Mouse (Mus musculus) intestine, embryonic 14.5 days (tissue): Measurements from ENCODE around the gene B4galt5. TPM values are rescaled to one million over a fixed set of nuclear protein-coding genes. Genes with fewer than 3 reads are reported as not detected.
A peak's percentile ranks its signal among the peaks of the same experiment; 100 is the strongest.

Experiments used
- ATAC-seq: fragments of 200-750 bp; cut with Nextera tagmentation; replicated peaks from 2 replicates; pipeline ENCODE4 v1.8.0; 2017; ENCODE audit warnings: low read depth, moderate number of reproducible peaks, moderate TSS enrichment, moderate library complexity; ENCODE audit not compliant: low FRiP score, low TSS enrichment
- DNase-seq: peaks from one replicate; pipeline ENCODE4 v3.0.0-alpha.2; 2018; ENCODE audit warnings: low spot score
- H3K27ac ChIP-seq: fragments of 300-500 bp; sonication (generic); 2 replicates; pipeline ENCODE4 v1.5.1; 2014; ENCODE audit warnings: low read depth, mild to moderate bottlenecking, control low read depth
- H3K27me3 ChIP-seq: fragments of 300-500 bp; sonication (generic); replicated peaks from 2 replicates; pipeline ENCODE4 v1.6.1; 2014; ENCODE audit warnings: low read length, control low read depth; ENCODE audit not compliant: control insufficient read depth, insufficient read depth
- H3K36me3 ChIP-seq: fragments of 300-500 bp; sonication (generic); 2 replicates; pipeline ENCODE4 v1.6.1; 2014; ENCODE audit warnings: low read length, control low read depth; ENCODE audit not compliant: control insufficient read depth, insufficient read depth
- H3K4me1 ChIP-seq: fragments of 300-500 bp; sonication (generic); replicated peaks from 2 replicates; pipeline ENCODE4 v1.6.1; 2014; ENCODE audit warnings: low read length, control low read depth, mixed read lengths; ENCODE audit not compliant: control insufficient read depth, insufficient read depth
- H3K4me2 ChIP-seq: fragments of 300-500 bp; sonication (generic); 2 replicates; pipeline ENCODE4 v1.6.1; 2014; ENCODE audit warnings: low read length
- H3K4me3 ChIP-seq: fragments of 300-500 bp; sonication (generic); 2 replicates; pipeline ENCODE4 v1.5.1; 2014; ENCODE audit warnings: low read depth, low read length, control low read depth, mixed read lengths
- H3K9ac ChIP-seq: fragments of 300-500 bp; sonication (generic); 2 replicates; pipeline ENCODE4 v1.6.1; 2014; ENCODE audit warnings: mild to moderate bottlenecking, low read length
- H3K9me3 ChIP-seq: fragments of 300-500 bp; sonication (generic); 2 replicates; pipeline ENCODE4 v1.6.1; 2016; ENCODE audit warnings: low read length, control low read depth; ENCODE audit not compliant: control insufficient read depth
- WGBS: fragments of 180-500 bp; shearing (Covaris S2); extraction: QIAGEN DNeasy Blood & Tissue Kit; methylation state at CpG from one replicate; pipeline ENCODE4 v1.1.7; 2014; 5-methylcytosine and 5-hydroxymethylcytosine counted together
- polyA plus RNA-seq: library from polyadenylated mRNA; unstranded; fragments of >200 nt; fragmentation: Nextera tagmentation; extraction: Ambion mirVana; gene quantifications from 2 replicates; pipeline ENCODE4 v1.2.1, GENCODE M21; 2014

Gene B4galt5
- polyA plus RNA-seq, 1 experiment from 2014 or later: 10.6 TPM

DNA sequence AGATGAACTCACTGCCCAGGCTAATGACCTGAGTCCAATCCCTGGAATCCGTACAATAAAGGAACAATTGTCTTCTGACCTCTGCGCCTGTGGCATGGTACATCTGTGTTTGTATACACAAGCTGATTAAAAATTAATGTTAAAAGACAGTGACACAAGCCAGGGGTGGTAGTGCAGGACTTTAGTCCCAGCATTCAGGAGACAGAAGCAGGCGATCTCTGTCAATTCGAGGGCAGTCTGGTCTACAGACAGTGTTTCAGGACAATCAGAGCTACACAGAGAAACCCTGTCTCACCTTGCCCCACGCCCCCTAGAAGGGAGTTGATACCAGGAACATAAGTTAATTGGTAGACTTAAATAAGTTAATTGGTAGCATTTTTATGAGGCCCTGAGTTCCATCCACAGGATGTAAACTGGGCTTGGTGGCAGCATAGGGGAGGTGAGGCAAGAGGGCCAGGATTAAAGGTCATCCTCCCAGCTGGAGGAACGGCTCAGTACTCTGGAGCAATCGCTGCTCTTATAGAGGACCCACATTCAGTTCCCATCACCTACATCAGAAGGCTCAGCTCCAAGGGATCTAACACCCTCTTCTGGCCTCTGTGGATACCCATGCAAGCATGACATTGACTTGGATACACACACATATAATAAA lies 16.5 kb downstream of the B4galt5 start:
- no peak for ATAC-seq
- H3K36me3 ChIP-seq: no peaks in the 10 kb centered on the region
- 54% methylated on average over 7 of the region's 7 CpGs for WGBS

DNA sequence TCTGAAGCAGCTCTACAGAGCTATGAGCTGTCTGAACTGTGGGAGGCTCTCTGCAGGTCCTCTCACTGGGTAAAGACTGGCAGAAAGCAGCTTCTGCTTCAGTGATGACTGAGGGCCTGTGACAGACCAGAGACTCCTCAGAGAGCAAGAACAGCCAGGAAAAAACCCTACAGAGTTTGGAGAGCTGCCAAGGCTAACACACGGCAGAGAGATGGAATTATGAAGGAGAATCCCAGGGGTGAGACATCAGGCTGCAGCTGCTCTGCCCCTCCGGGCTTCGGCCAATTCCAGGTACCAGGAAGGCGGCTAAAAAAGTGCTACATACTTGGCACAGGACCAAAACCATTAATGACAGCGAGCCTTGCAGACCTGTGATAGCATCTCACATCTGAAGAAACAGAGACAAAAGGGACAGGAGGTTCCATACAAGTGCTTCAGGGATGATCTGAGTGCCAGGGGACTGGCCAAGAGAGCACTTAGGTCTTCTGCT lies 17.5 kb downstream of the B4galt5 start:
- H3K9ac ChIP-seq: no peak overlapping the region
- H3K4me2 ChIP-seq: no peak overlapping the region
- DNase-seq: peak; percentile 71
- no peak overlapping the region for H3K4me3 ChIP-seq
- H3K27ac ChIP-seq: peak overlapping the region; percentile 41; the same call in 1 of the 2 replicates
- no peaks in the 10 kb centered on the region for H3K9me3 ChIP-seq
- ATAC-seq: no peak
- WGBS: 14% methylated on average over 5 of the region's 5 CpGs
- H3K27me3 ChIP-seq: no peaks in the 10 kb centered on the region
- peaks cover 37% of the 10 kb centered on the region for H3K4me1 ChIP-seq
- H3K36me3 ChIP-seq: no peaks in the 10 kb centered on the region

More for the DNA sequence above, 16.5 kb downstream of the B4galt5 start:
- Histone ChIP-seq H3K4me1 (peaks cover 45% of the 10 kb centered on the region), H3K27me3 (no peaks in the 10 kb centered on the region), H3K4me3 (no peak overlapping the region), H3K27ac (no peak overlapping the region), H3K9me3 (no peaks in the 10 kb centered on the region), H3K4me2 (no peak overlapping the region), H3K9ac (no peak overlapping the region)
- DNase-seq: no peak

DNA sequence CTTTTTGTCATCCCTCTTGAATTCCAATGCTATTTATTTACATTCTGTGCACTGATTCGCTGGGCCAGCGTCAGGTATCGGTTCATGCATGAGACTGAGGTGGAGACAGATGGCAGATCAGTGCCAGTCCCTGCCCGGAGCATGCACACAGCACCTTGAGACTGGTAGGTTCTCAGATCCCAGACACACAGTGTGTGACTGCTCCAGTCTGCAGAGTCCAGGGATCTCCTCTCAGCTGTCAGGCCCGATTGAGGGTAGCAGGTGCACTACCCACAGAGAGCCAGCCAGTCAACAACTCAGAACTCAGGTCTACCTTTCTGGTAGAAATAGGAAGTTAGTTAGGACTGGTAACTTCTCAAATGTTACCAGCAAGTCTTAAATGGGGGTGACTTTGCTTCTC lies 18.4 kb downstream of the B4galt5 start:
- no peak overlapping the region for H3K9ac ChIP-seq
- 80% methylated on average over 5 of the region's 5 CpGs for WGBS
- H3K36me3 ChIP-seq: no peaks in the 10 kb centered on the region
- no peaks in the 10 kb centered on the region for H3K9me3 ChIP-seq
- H3K4me3 ChIP-seq: no peak overlapping the region
- H3K27ac ChIP-seq: no peak overlapping the region
- peaks cover 36% of the 10 kb centered on the region for H3K4me1 ChIP-seq
- ATAC-seq: no peak
- H3K27me3 ChIP-seq: no peaks in the 10 kb centered on the region
- no peak for DNase-seq
- no peak overlapping the region for H3K4me2 ChIP-seq

DNA sequence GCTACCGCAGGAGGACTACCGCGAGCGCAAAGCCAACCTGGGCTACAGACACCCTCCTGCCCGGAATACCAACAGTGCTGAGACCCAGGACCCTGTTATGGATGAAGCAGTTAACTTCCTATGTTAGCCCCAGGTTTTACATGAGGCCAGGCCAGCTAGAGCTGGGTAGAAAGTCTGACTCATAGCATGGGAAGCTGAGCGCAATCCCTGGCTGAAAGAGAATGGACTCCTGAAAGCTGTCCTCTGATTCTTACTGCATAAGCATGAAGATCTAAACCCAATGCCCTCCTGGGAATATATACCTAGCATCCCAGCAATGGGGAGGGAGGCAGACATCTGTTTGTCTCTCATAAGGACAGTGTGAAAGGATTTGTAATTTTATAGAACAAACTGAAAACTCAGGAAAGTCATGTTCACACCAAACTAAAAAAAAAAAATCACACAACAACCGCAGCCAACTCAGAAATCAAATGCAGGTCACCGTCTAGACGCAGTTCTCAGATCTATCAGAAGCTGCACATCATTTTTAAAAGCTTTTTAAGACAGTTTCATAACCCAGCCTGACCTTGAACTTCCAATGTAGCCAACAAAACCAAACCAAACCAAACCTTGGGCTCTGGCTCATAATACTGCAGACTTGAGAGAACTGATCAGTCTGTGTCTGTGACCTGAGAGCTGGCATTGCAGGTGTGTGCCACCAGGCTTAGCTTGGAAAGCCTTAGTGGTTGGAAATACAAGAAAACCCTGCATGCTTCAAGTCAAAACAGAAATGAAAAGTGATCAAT lies 19.3 kb downstream of the B4galt5 start:
- 88% methylated on average over 9 of the region's 9 CpGs for whole genome bisulfite sequencing
- Histone ChIP-seq H3K36me3 (no peaks in the 10 kb centered on the region), H3K27me3 (no peaks in the 10 kb centered on the region), H3K27ac (no peak overlapping the region), H3K9me3 (no peaks in the 10 kb centered on the region), H3K4me2 (no peak overlapping the region), H3K4me1 (peaks cover 44% of the 10 kb centered on the region), H3K4me3 (no peak overlapping the region), H3K9ac (no peak overlapping the region)
- ATAC-seq (no peak), DNase-seq (no peak)

DNA sequence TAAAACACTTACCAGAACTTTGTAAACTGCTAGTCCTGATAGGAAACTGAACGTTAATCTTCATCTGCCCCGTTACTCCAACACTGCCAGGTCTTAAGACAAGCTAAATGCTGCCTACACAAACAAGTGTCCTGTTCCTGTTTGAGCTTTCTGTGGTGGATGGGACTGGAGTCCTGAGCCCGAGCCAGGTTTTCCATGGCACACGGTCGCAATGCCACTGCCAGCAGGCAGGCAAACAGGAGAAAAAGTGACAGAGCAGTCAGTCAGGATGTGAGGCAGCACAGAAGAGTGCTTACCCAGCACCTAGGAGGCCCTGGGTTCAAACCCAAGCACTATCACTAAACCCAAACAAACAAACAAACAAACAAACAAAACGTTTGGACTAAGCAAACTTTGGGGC lies 20.6 kb downstream of the B4galt5 start:
- H3K27ac ChIP-seq: no peak overlapping the region
- no peak overlapping the region for H3K4me2 ChIP-seq
- no peaks in the 10 kb centered on the region for H3K9me3 ChIP-seq
- DNase-seq (no peak), ATAC-seq (no peak)
- peaks cover 43% of the 10 kb centered on the region for H3K4me1 ChIP-seq
- H3K9ac ChIP-seq: no peak overlapping the region
- no peaks in the 10 kb centered on the region for H3K27me3 ChIP-seq
- WGBS: 69% methylated on average over 6 of the region's 6 CpGs
- no peak overlapping the region for H3K4me3 ChIP-seq
- no peaks in the 10 kb centered on the region for H3K36me3 ChIP-seq

DNA sequence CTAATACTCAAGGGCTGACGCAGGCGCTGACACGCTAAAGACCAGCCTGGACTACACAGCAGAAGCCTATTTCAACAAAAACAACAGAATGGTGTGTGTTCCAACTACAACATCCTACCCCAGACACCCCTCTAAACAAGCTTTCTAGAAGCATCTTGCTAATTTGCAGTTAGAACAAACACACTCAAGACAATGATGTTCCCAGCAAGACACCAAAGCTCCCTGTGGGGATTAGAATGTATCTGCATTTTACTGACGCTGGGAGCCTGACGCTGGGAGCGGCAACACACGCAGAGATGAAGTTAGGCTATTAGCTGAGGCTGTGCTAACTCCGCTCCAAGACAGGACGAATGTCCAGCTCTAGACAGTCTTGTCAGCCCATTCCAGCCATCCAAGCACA lies 22.4 kb downstream of the B4galt5 start:
- WGBS: 72% methylated on average over 9 of the region's 9 CpGs
- ATAC-seq (no peak), DNase-seq (no peak)
- no peaks in the 10 kb centered on the region for H3K9me3 ChIP-seq
- no peaks in the 10 kb centered on the region for H3K36me3 ChIP-seq
- peaks cover 27% of the 10 kb centered on the region for H3K4me1 ChIP-seq
- no peak overlapping the region for H3K4me3 ChIP-seq
- H3K9ac ChIP-seq: no peak overlapping the region
- H3K27ac ChIP-seq: no peak overlapping the region
- H3K4me2 ChIP-seq: no peak overlapping the region
- no peaks in the 10 kb centered on the region for H3K27me3 ChIP-seq

DNA sequence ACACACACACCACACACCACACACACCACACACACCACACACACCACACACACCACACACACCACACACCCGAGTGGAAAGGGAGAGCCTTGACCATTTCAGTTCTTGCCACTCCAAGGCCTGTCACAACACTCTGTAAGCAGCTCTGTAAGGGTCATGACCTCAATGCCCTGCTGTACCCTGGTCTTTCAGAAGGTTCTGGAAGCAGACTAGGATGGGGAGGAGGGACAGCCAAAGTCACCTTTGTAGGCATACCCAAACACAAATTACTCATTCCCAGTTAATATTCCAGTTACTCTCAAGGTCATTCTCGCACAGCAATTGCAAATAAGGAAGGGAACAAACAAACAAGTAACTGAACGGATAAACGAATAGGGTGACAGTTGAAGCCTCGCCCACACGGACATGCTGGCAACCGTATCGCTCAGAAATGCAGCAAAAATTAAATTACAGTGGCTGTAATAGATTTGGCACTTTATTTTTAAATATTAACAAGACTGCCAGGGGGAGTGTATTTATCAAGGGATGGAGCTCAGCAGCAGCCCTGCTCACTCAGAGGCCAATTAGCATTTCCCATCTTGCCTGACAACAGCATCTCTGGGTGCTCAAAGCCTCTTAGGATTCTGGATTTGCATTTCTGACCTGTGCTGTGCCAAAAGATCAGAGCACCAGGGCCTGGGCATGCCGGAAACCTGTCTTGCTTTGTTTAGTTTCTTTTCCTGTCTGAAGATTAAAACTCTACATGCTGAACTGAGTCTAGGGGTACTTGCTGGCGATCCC lies 24.6 kb downstream of the B4galt5 start:
- Histone ChIP-seq H3K9me3 (no peaks in the 10 kb centered on the region), H3K4me2 (no peak overlapping the region), H3K4me1 (peaks cover 12% of the 10 kb centered on the region; the same call in 1 of the 2 replicates), H3K4me3 (no peak overlapping the region), H3K27ac (no peak overlapping the region), H3K9ac (no peak overlapping the region), H3K27me3 (no peaks in the 10 kb centered on the region), H3K36me3 (no peaks in the 10 kb centered on the region)
- no peak for ATAC-seq
- no peak for DNase-seq
- 74% methylated on average over 10 of the region's 10 CpGs for WGBS

DNA sequence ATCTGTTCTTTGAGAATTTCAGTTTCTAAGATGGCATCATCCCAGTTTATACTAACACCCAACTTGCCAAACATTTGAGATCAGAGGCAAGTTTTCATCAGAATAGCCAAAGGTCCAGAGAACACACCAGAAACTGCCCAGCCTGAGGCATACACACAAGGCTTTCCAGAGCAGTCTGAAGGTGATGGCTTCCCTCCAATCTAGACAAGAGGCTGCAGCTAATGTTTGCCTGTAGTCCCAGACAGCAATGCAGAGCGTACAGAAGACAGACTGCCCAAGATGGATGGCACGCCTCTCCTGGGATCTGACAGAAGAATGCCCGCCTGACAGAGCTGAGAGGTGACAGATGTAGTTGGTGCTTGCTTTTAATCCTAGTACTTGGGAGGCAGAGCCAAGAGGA lies 25.9 kb downstream of the B4galt5 start:
- Histone ChIP-seq H3K4me1 (peaks cover 21% of the 10 kb centered on the region), H3K36me3 (no peaks in the 10 kb centered on the region), H3K9ac (no peak overlapping the region), H3K27me3 (no peaks in the 10 kb centered on the region), H3K4me3 (no peak overlapping the region), H3K27ac (no peak overlapping the region), H3K4me2 (no peak overlapping the region), H3K9me3 (no peaks in the 10 kb centered on the region)
- ATAC-seq: no peak
- DNase-seq: no peak
- WGBS: 47% methylated on average over 3 of the region's 3 CpGs
